Mouse (Mus musculus): Measurements from ENCODE around the gene Mfsd4b3.
"Not testable (repeated sequence)": the region's sequence is repeated elsewhere in the genome, so short reads cannot be mapped to it uniquely, and the experiment has no call there.

Gene Mfsd4b3

DNA sequence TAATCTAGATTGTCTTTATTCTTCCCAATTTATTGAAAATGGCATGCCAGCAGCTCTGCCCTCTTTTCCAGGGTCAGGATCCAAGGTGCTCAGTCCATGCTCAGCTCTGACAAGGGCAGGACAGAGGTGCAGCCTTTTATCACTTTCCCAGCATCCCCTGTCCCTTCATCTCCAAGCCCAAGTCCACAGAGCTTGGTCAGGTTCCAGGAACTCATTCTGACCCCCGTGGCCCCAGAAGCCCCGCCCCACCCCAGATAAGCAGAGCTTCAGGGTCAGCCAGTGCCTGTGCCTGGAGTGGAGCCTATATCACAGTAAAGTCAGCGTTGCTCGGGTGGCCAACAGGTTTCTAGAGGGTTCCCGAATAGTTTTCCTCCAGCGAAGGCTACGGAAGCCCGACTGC, 35.4 kb downstream of the Mfsd4b3 start:
- not testable (repeated sequence) for DNase-seq (ENCODE audit: low spot score in 2 of 2)

- DNase-seq (ENCODE audit: low spot score in 2 of 2) = no peak
Observed at GRCm38 (mm10) chr10:39912616-39913015, 47.3 kb downstream of the Mfsd4b3 start.

DNA sequence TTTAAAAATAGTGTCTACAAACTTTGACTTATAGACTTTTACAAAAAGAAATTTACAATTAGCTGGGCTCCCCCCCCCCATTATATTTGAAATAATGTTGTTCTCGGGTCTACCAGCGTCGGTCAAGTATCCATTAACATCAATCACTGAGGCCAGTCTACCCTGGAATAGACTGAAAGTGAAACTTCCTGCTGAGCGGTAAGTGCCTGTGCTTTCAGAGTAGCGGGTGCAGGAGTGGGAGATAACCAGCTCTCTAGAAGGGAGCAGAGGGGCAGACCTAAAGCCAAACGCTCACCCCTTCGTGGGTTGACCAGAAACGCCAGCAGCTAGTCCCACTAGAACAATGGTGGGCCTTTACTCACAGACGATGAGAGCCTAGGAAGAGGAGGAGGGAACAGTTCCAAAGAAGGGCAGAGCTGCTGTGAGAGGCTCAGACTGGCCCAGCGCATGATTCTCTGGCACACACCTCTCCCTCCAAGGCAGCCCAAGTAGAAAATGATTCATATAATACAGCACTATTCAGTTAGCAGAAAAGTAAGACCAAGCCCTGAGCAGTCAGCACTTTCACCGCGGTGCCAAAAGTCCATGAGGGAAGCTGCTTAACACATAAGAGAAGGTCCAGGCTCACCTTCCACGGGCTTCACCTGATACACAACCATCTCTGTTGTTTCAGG, 51.0 kb downstream of the Mfsd4b3 start:
- no peak for DNase-seq (ENCODE audit: low spot score in 2 of 2)

DNA sequence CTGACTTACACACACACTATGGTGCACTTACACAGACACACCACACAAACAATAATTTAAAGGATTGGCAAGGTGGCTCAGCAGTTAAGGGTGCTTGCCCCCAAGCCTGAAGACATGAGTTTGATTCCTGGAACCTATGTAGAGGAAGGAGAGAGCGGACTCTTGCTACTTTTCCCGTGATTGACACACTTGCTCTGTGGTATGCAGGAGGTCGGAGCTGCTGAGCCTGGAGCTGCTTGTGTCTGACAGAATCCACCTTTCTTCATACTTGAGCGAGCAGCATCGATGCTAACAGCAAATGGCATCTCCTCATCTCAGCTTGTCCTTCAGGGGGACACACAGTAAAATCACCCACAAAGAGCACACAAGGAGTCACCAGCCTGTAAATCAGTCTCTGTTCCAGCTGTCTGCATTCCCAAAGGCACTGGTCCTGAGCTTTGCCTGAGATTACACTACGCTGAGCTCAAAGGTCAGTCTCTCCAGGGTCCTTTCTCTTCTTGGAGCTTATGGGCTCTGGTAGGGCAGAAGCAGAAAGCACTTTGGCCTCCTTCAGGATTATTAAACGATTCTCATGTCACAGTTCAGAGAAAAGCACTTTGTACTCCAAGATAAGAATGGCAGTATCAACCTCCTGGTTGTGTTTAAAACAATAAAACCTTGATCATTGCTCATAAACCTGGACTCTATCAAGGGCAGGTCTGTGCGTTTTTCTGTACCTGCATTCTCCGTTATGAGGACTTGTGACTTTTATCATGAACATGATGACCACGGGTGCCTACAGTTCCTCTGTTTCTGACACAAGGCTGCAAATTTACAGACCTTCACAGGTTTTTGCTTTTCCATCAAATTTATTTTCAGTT, 52.9 kb downstream of the Mfsd4b3 start:
- no peak for DNase-seq (ENCODE audit: low spot score in 2 of 2)

DNA sequence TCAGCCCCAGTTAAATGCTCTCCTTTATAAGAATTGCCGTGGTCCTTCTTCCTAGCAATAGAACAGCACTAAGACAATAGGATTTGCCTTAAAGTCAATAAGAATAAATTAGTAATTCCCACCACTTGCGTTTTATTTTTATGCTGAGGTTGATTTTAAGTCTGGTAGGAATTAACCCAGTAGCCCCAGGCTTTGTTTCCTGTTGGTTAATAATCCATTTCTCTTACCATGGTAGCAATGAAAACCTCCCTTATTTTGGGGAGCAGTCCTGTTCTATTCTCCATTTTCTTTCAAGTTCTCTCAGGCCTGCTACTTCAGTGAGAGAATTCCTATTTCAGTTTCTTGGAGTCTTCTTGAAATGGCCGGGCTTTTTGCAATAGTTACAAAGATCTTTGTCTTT, 55.8 kb downstream of the Mfsd4b3 start:
- DNase-seq (ENCODE audit: low spot score in 2 of 2) = no peak

- peak; percentile 65 to 86 for DNase-seq (ENCODE audit: low spot score in 2 of 2)
Observed at GRCm38 (mm10) chr10:39898874-39899371, 61.0 kb downstream of the Mfsd4b3 start, which contains the start of gene Mfsd4b4. Gene Mfsd4b4 (minus strand): TSS chr10:39899238.
